Mouse (Mus musculus) spleen, adult 10 weeks (tissue): Measurements from ENCODE around the gene Rab3gap2. TPM values are rescaled to one million over a fixed set of nuclear protein-coding genes. Genes with fewer than 3 reads are reported as not detected.

ENCODE experiments used
- polyA plus RNA-seq: library from polyadenylated mRNA; stranded (reverse); fragments of 350-450 nt; fragmentation: Illumina TruSeq; extraction: RNeasy Lipid Tissue Mini Kit (QIAGEN cat#74804); gene quantifications from one replicate; pipeline ENCODE4 v1.2.3, GENCODE M21; 2015; ENCODE audit warnings: low replicate concordance; ENCODE audit not compliant: insufficient read depth

Rab3gap2 gene
- 26.9 TPM for polyA plus RNA-seq

DNA sequence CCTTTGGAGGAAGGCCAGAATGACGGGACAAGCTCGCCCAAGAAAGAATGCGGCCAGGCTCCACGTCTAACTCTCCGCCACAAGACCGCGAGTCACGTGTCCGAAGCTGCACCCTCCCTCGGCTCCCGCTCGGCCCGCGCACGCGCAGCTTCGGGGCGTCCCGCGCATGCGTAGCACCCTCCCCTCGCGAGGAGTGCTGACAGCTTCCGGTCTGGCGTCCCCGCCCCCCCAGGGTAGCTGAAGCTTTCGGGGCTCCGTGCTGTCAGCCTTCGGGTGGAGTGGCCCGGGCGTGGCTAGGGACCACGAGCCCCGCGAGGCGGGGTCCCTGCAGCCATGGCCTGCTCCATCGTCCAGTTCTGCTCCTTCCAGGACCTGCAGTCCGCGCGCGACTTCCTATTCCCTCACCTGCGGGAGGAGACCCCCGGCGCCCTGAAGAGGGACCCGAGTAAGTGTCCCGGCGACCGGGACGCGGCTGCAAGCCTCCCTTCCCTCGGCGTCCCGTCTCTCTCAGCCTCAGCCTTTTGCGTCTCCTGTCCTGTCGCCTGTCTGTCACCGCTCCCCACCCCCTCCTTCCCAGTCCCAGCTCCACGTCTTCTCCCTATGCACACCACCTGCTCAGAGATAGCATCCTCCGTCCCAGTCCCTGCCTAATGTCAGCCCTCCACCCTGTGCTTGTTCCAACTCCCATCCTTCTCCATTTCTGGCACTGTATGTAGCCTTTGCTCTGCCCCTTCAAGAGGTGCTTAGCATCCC lies at the start of gene Rab3gap2:
Rab3gap2 (plus strand) TSS at position 209 of the 753 bp plus-strand sequence.

DNA sequence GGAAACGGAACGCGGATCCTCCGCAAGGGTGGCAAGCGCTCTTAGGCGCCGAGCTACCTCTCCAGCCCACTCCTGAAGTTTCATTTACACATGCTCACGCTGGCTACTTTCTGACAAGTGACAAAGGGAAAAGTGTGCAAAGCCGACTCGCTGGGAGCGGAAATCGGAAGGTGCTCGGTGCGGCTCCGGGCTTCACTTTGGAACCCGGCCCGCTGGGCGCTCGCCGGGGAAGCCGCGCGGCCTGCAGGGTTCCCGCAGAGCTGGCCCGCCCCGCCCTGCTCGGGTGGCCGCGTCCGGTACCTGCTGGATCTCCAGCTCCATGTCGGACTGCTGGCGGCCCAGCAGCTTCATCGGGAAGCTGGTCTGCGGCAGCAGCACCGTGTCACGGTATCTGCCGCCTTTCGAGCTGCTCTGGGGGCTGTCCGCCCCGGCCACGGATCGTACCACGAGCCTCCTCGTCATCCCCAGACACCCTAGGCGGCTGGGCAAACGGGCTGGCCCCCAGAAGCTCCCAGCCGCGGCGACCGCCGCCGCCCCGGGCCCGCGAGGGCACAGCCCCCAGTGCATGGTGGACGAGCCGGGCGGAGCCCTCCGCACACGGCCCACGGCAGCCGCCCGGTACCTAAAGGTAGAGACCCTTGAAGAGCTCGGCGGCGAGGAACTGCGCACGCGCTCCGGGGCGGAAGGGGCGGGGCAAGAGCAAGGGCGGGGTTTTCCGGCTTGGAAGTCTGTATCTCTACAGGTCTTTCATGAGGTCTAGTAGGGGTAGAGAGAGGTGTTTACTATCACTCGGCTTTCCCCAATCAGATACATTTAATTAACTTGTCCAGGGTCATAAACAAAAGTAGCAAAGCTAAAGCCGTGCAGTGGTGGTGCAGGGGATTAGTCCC lies 125.0 kb downstream of the Rab3gap2 start, which contains the start of gene Iars2:
Iars2 (minus strand) TSS at position 676 of the 890 bp plus-strand sequence.

DNA sequence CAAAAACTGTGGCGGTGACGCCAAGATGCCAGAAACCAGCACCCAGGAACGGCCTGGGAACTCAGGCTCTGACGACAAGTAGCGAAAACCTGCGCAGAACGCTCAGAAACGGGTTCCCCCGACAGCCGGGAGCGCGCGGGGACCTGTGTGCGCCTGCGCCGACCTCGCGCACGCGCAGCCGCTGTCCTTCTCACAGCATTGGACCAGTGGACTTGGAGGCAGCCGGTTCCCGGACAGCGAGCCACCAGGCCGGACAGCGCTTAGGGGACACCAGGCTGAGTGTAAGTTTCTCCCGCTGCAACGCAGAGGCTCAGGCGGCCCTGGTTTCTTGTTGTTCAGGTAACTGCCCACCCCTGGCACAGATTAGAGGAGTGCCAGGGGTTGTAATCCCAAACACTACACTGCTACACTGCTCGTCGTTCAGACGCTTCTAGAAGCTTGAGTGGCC lies 128.1 kb downstream of the Rab3gap2 start, which contains the start of gene Bpnt1:
Bpnt1 (plus strand) TSS at position 167 of the 448 bp plus-strand sequence.

Other genes starting within 250 kb of the Rab3gap2 start
- gene Mark1, start 204.5 kb upstream of the Rab3gap2 start, polyA plus RNA-seq = 5.8 TPM
- gene Iars2, start 125.3 kb downstream of the Rab3gap2 start, polyA plus RNA-seq = 32.0 TPM
- 19.0 TPM for gene Bpnt1, start 128.0 kb downstream of the Rab3gap2 start, polyA plus RNA-seq
- gene Eprs, start 158.9 kb downstream of the Rab3gap2 start, polyA plus RNA-seq = 64.1 TPM